Mouse (Mus musculus): ENCODE results near the gene Rpl4. TPM values are rescaled to one million over a fixed set of nuclear protein-coding genes. Genes with fewer than 3 reads are reported as not detected.

Rpl4 gene
- polyA plus RNA-seq, 1 experiment from 2014 or later: 693 TPM

DNA sequence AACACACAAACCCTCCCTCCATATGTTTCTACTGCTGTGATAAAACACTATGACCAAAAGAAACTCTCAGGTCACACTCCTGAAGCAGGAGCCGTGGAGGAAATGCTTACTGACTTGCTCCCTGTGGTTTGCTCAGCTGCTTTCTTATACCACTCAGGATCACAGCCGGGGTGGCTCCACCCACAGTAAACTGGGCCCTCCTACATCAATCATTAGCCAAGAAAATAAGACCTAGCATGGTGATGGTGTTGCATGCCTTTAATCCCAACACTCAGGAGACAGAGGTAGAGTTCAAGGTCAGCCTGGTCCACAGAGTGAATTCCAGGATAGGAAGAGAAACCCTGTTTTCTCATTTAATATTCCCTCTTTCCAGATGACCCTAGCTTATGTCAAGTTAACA, 26.7 kb downstream of the Rpl4 start:
- 65% methylated on average over 2 of the region's 2 CpGs for WGBS
- DNase-seq (ENCODE audit: low spot score) (no peak), ATAC-seq (no peak)
- Histone ChIP-seq H3K9me3 (ENCODE audit: low read length) (no peaks in the 10 kb centered on the region), H3K36me3 (ENCODE audit: insufficient read depth, low read length) (peaks cover 7% of the 10 kb centered on the region; the same call in 1 of the 2 replicates), H3K4me2 (replicated peaks; ENCODE audit: low read depth, low read length) (no peak overlapping the region), H3K9ac (replicated peaks; ENCODE audit: low read depth) (no peak overlapping the region), H3K4me1 (ENCODE audit: insufficient read depth, low read depth, low read length) (peaks cover 7% of the 10 kb centered on the region; the same call in 1 of the 2 replicates), H3K27ac (ENCODE audit: low read length) (no peak overlapping the region), H3K27me3 (replicated peaks; ENCODE audit: insufficient read depth, low read length) (no peaks in the 10 kb centered on the region), H3K4me3 (ENCODE audit: low read depth, low read length) (no peak overlapping the region)
- TF ChIP-seq CTCF (IDR thresholded peaks at IDR 0.05) (no peak), EP300 (IDR thresholded peaks at IDR 0.05) (no peak)

- ATAC-seq (peak; percentile 87), DNase-seq (ENCODE audit: low spot score) (peak; percentile 91)
- Histone ChIP-seq H3K4me2 (replicated peaks; ENCODE audit: low read depth, low read length) (no peak overlapping the region), H3K9ac (replicated peaks; ENCODE audit: low read depth) (no peak overlapping the region), H3K27ac (ENCODE audit: low read length) (no peak overlapping the region), H3K27me3 (replicated peaks; ENCODE audit: insufficient read depth, low read length) (no peaks in the 10 kb centered on the region), H3K4me3 (ENCODE audit: low read depth, low read length) (no peak overlapping the region), H3K9me3 (ENCODE audit: low read length) (no peaks in the 10 kb centered on the region), H3K36me3 (ENCODE audit: insufficient read depth, low read length) (peaks cover 7% of the 10 kb centered on the region; the same call in 1 of the 2 replicates), H3K4me1 (ENCODE audit: insufficient read depth, low read depth, low read length) (peaks cover 7% of the 10 kb centered on the region; the same call in 1 of the 2 replicates)
- no peak for TF ChIP-seq CTCF (IDR thresholded peaks at IDR 0.05)
- TF ChIP-seq EP300 (IDR thresholded peaks at IDR 0.05): peak; percentile 72
Observed at GRCm38 (mm10) chr9:64202331-64202730, 29.2 kb downstream of the Rpl4 start.

DNA sequence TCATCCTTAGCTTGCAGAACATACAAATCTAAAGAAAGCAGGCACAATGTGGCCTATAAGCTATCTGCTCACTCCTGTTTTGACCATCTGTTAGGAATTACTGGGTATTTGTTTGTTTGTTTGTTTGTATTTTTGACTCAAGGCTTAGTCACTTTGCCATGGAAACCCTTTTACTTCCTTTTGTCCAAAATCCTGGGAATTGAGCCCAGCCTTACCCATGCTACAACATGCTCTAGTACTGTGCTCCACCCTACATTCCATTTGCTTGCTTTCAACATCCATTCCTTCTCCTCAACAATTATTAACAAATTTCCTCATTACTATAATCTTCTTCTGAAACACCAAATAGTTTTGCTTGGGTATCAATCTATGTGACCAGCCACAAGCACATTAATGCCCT, 29.7 kb downstream of the Rpl4 start:
- ATAC-seq (no peak), DNase-seq (ENCODE audit: low spot score) (peak; percentile 49)
- Histone ChIP-seq H3K36me3 (ENCODE audit: insufficient read depth, low read length) (peaks cover 7% of the 10 kb centered on the region; the same call in 1 of the 2 replicates), H3K27me3 (replicated peaks; ENCODE audit: insufficient read depth, low read length) (no peaks in the 10 kb centered on the region), H3K4me2 (replicated peaks; ENCODE audit: low read depth, low read length) (no peak overlapping the region), H3K9ac (replicated peaks; ENCODE audit: low read depth) (no peak overlapping the region), H3K9me3 (ENCODE audit: low read length) (no peaks in the 10 kb centered on the region), H3K4me1 (ENCODE audit: insufficient read depth, low read depth, low read length) (peaks cover 7% of the 10 kb centered on the region; the same call in 1 of the 2 replicates), H3K4me3 (ENCODE audit: low read depth, low read length) (no peak overlapping the region), H3K27ac (ENCODE audit: low read length) (0 out of 2 replicates have a peak overlapping the region, but pooled peaks have one; percentile 43)
- TF ChIP-seq CTCF (IDR thresholded peaks at IDR 0.05) (no peak), EP300 (IDR thresholded peaks at IDR 0.05) (no peak)

GRCm38 (mm10) chr9:64207509-64208084, 34.4 kb downstream of the Rpl4 start:
- H3K36me3 ChIP-seq (ENCODE audit: insufficient read depth, low read length): peaks cover 7% of the 10 kb centered on the region; the same call in 1 of the 2 replicates
- WGBS: 77% methylated on average over 3 of the region's 3 CpGs
- no peak for ATAC-seq

DNA sequence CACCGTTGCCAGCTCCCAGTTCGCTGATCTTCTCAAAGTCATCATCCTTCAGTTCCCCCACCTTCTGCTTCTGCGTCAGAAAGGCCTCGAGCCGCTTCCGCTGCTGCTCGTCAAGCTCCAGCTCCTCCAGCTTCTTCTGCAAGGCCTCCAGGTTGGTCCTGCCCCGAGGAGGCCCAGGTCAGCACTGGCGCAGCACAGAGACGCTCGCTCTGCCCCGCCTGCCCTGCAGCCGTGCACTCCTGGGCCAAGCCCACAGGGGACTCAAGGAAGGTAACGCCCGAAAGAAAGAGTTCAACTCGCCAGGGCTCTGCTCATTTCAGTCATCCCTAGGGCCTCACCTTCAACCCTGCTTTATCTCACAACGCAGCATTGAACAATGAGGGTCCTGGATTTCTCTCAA, 41.3 kb downstream of the Rpl4 start:
- Histone ChIP-seq H3K4me1 (ENCODE audit: insufficient read depth, low read depth, low read length) (no peaks in the 10 kb centered on the region), H3K9ac (replicated peaks; ENCODE audit: low read depth) (no peak overlapping the region), H3K9me3 (ENCODE audit: low read length) (no peaks in the 10 kb centered on the region), H3K36me3 (ENCODE audit: insufficient read depth, low read length) (no peaks in the 10 kb centered on the region), H3K27ac (ENCODE audit: low read length) (no peak overlapping the region), H3K4me3 (ENCODE audit: low read depth, low read length) (no peak overlapping the region), H3K4me2 (replicated peaks; ENCODE audit: low read depth, low read length) (no peak overlapping the region), H3K27me3 (replicated peaks; ENCODE audit: insufficient read depth, low read length) (no peaks in the 10 kb centered on the region)
- ATAC-seq: no peak
- WGBS: 87% methylated on average over 17 of the region's 17 CpGs
- no peak for TF ChIP-seq CTCF (IDR thresholded peaks at IDR 0.05)
- DNase-seq (ENCODE audit: low spot score): no peak

More at GRCm38 (mm10) chr9:64207509-64208084, 34.4 kb downstream of the Rpl4 start:
- Histone ChIP-seq H3K27ac (ENCODE audit: low read length) (no peak overlapping the region), H3K9ac (replicated peaks; ENCODE audit: low read depth) (no peak overlapping the region), H3K4me3 (ENCODE audit: low read depth, low read length) (no peak overlapping the region), H3K27me3 (replicated peaks; ENCODE audit: insufficient read depth, low read length) (no peaks in the 10 kb centered on the region), H3K4me1 (ENCODE audit: insufficient read depth, low read depth, low read length) (0 out of 2 replicates have a peak, but pooled peaks cover 2% of the 10 kb centered on the region), H3K9me3 (ENCODE audit: low read length) (no peaks in the 10 kb centered on the region), H3K4me2 (replicated peaks; ENCODE audit: low read depth, low read length) (no peak overlapping the region)
- TF ChIP-seq CTCF (IDR thresholded peaks at IDR 0.05) (no peak), EP300 (IDR thresholded peaks at IDR 0.05) (no peak)
- no peak for DNase-seq (ENCODE audit: low spot score)

DNA sequence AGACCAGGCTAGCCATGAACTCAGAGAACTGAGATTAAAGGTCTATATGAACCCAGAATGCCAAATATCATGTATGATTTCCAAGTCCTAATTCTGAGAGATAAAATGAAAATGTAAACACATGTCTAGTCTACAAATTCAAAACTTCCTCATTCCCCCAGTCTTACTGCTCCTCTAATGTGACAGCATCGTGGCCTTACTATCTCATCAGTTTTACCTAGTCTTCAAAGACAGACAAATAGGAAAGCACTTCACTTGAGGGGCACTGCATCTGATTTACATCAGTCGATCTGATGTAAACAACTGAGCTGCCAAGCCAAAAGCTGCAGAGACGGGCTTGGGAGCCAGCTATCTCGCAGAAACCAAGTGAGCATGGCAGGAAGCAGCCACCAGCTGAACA, 42.9 kb downstream of the Rpl4 start:
- no peak overlapping the region for H3K9ac ChIP-seq (replicated peaks; ENCODE audit: low read depth)
- no peak overlapping the region for H3K27ac ChIP-seq (ENCODE audit: low read length)
- no peaks in the 10 kb centered on the region for H3K4me1 ChIP-seq (ENCODE audit: insufficient read depth, low read depth, low read length)
- 41% methylated on average over 4 of the region's 4 CpGs for WGBS
- H3K27me3 ChIP-seq (replicated peaks; ENCODE audit: insufficient read depth, low read length): no peaks in the 10 kb centered on the region
- TF ChIP-seq CTCF (IDR thresholded peaks at IDR 0.05) (no peak), EP300 (IDR thresholded peaks at IDR 0.05) (no peak)
- H3K36me3 ChIP-seq (ENCODE audit: insufficient read depth, low read length): no peaks in the 10 kb centered on the region
- H3K4me2 ChIP-seq (replicated peaks; ENCODE audit: low read depth, low read length): no peak overlapping the region
- no peak for DNase-seq (ENCODE audit: low spot score)
- H3K4me3 ChIP-seq (ENCODE audit: low read depth, low read length): no peak overlapping the region
- 0 out of 2 replicates have a peak, but pooled peaks have one; percentile 30 for ATAC-seq
- H3K9me3 ChIP-seq (ENCODE audit: low read length): no peaks in the 10 kb centered on the region

All from lung, postnatal 0 days (tissue).